Mouse (Mus musculus) cerebellum, postnatal 36 days (tissue): Measurements from ENCODE around the gene Mtmr10.

ENCODE experiments used
- DNase-seq, 2 experiments: peaks; one replicate each; pipeline ENCODE4 v3.0.0; 2021 to 2022; ENCODE audit warnings: mixed read lengths in 2 of 2

The Mtmr10 gene

DNA sequence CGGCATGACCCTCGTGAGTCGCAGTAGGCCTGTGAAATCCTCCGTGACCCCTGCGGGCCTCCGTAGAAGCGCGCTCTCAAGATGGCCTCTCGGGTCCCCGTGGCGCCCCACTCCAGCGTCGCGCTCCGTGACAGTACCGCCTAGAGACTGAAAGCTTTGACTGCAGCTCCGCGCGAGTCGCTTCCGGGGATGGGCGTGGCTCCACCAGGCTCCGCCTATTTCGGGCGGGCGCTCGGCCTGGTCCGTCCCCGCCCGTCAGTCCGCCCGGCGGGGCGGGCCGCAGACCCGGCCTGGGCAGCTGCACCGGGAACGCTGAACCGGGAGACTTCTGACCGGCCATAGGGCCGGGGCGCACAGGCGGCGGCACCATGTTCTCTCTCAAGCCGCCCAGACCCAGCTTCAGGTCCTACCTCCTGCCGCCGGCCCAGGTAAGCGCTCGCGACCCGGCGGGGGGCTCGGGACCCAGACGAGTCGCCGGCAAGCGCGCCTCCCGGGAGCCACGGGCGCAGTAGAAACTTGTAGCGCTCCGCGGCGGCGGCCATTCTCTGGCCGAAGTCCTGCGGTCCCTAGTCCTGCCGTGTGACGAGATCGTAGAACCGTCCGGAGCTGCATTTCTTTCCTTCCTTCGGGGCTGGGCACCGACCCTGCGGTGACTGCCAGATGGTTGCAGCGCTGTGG lies at the start of gene Mtmr10:
Mtmr10 (plus strand) TSS at position 240 of the 678 bp plus-strand sequence.
- peak; percentile 98 to 99 for DNase-seq

DNA sequence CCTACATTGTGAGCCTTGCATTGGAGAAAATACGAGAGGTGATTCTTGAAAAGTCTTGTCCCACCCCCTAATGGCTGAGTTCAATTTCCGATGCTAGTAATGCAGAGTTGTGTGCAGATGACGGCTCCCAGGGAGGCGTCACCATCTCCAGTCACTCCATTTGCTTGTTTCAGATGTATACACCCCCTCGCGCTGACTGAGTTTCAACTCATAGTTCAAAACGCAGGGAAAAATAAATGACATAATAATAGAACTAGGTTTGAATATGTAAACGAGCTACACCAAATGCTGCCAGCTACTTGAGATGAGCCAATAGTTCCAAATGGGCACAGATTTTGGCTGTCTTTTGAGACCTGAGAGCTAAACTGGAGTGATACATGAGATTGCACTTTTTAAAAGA lies 49.7 kb upstream of the Mtmr10 start:
- DNase-seq = no peak

DNA sequence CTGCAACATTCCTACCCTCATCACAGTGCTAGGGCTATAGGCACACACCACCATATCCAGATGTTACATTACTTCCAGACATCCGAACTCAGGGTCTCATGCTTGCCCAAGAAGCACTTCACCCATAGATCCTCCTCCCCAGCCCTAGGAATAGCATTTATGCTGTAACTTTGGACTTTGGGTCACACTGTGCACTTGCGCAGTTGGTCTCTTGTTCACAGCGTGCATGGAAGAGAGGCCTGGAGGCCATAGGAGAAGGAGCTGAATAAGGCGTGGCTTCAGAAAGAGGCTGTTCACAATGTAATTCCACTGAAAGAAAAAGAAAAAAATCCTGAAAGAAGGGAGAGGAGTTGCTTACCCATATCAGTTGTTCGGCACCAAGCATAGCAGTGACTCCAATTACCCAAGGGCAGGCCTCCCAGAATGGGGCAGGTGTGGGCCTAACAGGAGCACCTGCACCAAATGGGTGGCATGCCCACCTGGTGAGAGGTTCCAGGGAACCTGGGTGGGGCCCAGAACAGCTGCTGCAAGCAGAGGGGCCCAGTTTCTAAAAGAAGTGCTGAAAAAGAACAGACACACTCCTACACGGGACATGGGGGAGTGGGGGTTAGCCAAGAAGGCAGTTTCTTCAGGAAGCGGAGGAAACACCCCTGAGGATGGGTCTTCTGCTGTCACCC lies 48.9 kb upstream of the Mtmr10 start:
- DNase-seq = no peak

DNA sequence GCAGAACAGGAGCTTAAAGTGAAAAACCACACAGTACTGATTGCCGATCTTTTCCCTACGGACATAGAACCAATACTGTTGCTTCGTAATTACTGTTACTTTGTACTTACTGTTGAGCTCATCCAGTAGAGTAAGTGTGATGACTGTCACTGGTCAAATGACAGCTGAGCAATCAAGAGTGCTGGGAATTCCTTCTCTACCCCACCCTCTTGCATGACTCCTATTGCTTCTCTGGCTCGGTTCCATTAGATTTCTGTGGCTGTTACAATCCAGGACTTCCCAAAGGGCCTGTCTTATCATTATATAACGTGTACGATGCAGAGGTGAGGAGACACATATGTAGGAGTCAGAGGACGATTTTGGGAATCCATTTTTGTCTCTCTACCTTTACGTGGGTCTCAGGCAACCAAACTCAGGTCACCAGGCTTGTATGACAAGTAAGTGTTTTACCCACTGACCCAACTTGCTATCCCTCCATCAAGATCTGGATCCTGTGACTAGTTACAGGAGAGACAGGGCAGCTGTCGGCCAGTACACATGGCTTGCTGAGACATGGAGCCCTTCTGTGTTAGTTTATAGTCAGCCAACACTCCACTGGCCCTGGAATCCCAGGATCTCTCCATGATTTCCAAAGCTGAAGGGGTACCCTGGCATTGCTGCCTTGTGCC lies 48.2 kb upstream of the Mtmr10 start:
- no peak for DNase-seq

DNA sequence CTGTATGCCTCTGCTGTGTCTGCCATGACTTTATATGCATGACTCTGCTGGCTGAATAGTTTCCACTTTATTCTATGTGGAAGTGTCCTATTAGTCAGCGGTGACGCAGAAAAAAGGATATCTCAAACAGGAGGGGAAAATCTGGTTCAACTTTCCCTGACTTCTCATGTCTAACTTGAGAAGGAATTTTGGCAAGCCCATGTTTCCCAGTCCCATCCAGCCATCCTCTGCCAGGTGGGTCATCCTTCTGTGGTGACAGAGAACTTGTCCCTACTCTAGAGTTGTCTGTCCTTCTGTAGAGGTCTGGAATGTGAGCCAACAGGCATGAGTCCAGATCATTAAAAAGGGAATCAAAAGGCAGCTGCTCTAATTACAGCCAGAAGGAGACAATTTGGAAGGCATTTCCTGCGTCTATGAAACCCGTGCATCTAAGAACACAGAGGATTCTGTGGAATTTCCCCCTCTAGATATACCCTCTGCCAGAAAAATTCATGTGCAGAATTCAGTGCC lies 47.6 kb upstream of the Mtmr10 start:
- peak in 1 of 2 experiments; percentile 9 for DNase-seq

DNA sequence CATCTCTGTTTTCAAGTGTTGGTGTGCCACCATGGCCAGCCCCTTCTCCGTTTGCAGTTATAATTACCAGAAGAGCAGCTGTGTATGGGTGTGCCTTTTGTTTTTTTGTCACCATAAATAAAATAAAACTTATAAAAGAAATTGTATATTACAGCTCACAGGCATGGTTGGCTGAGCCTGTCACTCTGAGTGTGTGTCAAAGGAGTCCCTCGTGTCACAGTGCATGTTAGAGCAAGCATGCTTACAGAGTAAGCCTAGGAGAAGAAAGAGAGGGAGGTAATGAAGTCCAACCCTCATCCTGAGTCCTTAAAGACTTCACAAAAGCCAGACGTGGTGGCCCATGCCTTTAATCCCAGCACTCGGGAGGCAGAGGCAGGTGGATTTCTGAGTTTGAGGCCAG lies 45.0 kb upstream of the Mtmr10 start:
- no peak for DNase-seq

DNA sequence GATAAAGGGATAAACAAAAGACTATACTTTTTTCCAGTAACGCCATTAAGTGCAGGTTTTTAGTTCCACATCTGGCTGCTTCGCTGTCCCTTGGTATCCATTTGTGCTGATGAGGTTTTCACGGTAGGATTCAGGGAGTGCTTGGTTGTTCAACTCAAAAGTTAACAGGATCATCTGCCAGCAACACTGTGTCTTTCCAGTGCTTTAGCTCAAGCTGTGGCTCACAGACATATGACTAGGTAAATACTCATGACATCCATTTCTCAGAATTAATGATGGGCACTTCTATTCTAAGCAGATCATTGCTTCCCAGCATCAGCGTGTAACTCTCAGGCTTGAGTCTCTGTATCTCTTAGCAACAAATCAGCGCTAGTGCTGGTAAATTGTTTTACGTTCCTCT lies 43.1 kb upstream of the Mtmr10 start:
- DNase-seq = no peak

DNA sequence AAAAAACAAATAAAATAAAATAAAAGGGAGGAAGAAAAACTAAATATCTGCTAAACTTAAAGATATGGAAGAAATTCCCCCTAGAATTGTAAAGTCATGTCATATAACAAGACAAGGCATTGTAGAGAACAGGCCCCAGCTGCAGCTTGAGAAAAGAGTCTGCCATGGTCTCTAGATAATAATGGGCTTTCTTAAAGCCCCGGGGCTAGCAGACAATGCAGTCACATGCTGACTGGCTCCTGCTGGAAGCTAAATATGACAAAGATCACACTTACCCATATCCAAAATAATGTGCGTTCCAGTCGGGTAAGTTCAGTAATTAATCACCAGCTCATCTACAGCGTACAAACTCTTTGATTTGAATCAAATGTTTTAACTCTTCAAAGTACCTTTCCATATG lies 40.7 kb upstream of the Mtmr10 start:
- DNase-seq = no peak

DNA sequence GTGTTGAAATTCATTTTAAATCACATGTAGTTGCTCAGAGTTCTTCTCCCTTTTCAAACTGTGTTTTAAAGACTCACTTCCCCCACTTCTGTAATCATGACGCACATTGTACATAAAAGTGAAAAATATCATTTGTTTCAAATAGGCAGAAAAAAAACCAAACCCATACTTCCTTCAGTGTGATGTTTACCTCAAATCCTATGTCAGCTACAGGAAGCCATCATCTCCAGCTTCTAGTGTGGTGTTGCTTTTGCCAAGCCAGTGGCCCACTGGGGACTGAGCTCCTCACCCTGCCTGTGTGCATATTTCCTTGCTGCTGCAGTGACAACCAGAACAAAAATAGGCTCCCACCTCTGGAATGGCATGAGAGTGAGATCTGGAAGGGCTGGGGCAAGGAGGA lies 39.1 kb upstream of the Mtmr10 start:
- no peak for DNase-seq

DNA sequence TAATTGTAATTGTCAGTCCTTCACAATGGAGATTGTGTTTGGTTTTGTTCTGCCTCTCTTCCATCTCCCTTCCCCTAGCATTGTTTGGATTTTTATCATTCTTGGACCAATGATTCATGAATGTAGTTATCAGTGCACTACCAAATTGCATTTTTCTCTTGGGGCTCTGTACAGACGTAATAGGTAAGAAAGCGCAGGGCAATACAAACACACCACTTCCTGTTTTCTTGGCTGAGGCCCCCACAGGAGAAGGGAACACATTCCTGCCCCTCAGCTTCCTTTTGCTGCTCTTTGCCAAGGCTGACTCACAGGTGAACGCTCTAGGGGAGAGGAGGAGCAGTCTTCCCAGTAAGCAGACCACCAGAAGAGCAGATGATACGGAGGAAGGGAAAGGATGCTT lies 37.7 kb upstream of the Mtmr10 start:
- no peak for DNase-seq

DNA sequence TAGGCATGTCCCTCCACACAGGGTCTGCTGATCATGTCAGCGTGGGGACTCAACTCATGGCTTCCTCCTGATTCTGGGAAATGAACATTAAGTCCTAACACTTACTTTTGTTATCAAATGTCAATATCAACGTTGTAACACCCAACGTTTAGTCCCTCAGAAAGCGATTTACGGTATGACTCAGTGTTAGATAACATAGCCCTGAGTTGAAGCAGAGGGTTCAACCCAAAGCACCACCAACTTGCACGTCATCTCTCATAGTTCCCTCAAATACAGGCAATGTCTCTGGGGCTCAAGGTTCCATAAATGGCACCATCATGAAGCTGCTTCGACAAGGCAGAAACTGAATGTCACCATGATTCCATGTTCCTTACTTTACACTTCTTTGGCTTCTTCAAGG lies 37.0 kb upstream of the Mtmr10 start:
- DNase-seq = no peak

DNA sequence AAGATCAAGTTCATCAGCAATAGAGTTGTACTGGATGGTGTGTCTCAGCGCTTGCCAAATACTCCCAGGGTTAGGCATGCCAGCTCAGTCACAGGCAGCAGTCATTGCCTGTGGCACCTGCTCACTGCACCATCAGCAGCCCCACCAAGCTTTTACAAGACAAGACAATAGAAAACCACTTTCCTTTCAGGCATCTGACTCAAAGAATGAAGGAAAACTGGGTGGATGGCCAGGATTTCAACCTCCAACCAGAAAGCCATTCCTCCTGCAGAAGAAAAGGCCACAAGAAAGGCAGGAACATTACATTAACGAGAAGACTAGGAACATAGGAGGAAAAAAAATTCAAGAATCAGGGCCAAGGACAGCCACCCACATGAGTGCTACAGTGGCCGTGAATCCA lies 33.7 kb upstream of the Mtmr10 start:
- no peak for DNase-seq

DNA sequence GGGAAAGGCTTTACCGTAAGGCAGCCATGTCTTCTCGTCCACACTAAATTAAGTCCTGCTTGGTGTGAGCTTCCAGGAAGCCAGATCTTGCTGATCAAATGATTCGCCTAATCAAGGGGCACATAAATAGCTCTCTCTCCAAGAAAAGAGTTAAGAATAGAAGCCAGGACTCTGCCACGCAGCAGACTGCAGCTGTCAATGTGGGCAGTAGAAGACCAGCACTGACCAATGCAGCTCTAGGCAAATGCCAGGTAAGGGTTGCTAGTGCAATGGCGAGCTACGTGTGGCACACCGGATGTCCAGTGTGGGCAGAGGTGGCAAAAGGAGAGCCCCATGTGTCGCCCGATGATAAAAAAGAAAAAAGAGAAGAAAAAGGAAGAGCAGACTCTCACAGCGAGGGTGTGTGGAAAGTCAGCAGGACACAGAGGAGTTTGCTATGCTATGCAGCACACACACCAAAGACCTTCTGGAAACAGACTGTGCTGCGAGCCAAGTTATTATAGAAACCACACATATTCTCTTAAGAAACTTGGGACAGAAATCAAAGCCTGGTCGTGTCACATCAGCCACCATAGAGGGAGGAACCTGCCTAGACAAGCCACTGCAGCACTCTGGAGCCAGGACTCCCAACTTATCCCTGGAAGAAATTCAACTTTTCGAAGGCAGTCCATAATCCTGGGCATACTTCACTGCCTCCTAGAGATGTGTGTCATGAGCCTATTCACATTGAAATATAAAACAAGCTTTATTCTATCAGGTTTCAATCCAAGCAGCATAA lies 21.8 kb upstream of the Mtmr10 start:
- DNase-seq = no peak

DNA sequence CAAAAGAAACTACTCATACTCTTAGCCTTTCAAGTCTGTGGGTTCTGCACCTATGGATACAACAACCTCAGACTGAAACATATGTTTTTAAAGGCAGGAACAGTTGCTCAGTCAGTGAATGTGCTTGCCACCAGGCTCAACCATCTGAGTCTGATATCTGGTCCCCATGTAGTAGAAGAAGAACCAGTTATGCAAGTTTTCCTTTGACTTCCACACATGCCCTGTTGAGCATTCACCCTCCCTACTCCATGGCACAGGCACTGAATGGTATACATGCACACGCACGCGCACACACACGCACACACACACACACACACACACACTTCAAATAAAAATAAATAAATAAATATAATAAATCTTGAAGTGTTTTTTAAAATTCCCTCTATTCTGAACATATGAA lies 20.9 kb upstream of the Mtmr10 start:
- DNase-seq = no peak

DNA sequence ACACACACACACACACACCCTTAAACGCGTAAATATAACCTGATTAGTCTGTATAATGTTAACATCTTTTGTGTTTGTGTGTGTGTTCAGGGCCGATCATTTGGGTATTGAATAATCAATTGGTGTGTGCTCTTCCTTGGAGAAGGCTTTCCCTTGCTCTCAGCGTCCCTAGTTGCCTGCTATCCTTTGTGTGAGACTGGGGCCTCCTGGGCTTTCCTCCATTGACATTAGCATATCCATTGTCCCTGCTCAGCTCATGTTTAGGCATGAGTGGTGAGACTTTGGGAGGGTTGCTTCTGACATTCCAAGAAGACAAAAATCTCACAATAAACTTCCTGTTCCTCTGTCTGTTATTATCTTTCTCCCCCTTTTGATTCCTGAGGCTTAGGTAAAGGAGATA lies 15.5 kb upstream of the Mtmr10 start:
- DNase-seq = no peak

DNA sequence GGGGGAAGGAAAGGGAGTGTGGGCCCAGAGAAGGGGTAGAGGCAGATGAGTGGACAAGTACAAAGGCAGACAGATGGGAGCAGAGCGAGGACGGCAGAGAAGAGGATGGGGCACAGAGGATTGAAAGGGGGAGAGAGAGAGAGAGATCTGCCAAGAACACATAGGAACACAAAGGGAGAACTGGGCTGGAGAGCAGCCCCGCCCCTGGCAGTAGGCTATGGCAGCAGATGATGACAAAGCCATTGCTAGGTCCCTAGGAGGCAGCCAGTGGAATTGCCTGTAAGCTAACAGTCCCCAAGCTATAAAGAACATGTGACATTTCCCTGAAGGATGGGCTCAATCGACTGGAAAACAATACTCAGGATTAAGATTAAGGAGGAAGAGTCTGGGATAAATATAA lies 11.9 kb upstream of the Mtmr10 start:
- DNase-seq = no peak

DNA sequence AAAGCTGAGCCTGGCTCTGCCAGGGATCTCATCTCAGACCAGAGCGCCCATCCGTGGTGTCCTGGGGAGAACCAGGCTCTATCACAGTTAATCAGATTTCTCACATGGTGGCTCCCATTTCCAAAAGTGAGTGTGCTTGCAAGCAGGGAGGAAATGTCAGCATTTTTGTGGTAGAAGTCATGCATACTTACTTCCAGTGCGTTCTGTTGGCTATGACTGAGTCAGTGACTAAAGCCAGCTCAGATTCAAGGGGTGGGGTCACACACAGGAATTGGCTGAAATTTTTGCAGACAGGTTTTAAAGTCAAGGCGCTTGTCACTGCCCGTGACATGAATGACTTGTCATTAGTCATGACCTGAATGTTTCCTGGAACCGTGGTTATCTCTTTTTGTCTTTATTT lies 10.5 kb upstream of the Mtmr10 start:
- no peak for DNase-seq

DNA sequence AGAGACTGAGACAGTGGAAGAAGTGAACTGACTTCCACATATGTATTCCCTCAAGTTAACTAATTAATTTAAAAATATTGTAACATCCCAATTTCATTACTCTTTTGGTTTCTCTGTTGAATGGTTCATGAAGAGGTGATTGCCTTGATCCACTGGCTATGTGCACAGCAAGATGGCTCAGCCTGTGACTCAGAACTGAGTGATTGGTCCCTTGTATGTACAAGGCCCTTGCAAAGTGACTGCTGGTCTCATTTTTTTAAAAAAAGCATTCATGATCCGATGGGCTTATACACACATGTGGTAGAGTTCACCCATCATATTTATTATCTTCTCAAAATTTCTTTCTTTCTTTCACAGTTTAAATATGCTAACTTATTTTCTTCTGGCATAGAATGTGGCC lies 8.9 kb upstream of the Mtmr10 start:
- DNase-seq = no peak

DNA sequence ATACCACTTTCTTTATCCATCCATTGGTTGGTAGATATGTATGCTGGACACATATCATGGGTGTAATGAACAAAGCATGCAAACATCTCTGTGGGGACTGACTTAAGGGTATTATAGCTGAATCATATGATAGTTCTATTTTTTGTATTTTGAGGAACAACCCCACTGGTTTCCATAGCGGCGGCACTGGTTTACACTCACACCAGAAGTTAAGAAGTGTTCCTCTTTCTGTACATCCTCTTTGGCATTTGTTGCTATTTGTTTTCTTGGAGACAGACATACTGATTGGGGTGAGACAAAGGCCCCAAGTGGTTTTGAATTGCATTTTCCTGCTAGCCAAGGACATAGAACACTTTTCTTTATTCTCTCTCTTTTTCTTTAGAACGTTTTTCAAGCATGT lies 7.9 kb upstream of the Mtmr10 start:
- DNase-seq = no peak

DNA sequence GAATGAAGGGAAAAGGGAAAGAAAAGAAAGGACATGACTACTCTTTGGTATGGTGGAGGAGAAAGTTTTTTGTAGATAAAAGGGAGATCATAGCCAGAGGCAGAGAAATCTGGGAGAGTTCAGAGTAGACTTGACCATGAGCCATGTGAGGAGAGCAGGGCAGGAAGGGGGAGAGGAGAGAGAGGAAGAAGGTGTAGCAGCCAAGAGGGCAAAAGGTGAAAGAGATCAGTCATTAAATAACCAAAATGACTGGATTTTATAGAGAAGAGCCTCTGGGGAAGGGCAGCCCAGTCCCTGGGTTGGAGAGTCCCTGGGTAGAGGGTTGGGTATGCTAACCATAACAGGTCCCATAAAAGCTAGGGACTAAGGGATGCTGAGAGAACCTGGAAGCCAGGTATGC lies 887 bp upstream of the Mtmr10 start:
- no peak for DNase-seq

DNA sequence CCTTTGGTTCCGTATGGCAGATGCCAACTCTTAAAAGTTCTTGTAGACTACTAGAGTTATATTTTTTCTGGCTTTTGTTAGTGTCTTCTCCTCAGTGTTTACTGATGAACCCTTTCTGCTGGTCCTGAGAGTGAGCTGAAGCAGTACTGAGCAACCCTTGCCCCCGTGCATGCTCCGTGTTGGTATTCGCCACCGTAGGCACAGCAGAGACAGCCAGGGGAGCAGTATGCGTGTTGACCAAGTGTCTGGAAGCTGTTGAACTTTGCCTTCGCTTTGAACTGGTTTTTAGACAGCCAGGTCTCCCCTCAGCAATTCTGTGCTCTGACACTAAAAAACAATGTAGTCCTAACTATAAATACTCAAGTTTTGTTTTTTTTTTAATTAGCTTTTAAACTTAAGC lies 2.0 kb downstream of the Mtmr10 start:
- DNase-seq = no peak

DNA sequence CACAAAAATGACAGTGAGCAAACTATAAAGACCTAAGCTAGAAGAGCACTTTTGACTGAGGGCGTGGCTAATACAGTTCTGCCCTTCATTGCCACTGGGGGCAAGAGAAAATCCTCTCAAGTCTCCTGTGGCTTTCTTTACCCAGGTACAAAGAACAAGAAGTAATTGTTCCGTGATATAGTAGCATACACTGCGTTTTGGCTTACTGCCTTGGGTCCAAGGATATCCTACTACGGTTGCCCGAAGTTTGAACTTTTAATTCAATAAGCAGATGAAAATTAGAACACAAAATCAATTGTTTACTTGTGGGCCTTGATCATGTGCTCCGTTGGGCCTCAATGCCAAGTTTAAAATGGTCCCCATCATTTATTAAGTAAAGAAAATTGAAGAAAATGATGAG lies 3.0 kb downstream of the Mtmr10 start:
- DNase-seq = no peak

DNA sequence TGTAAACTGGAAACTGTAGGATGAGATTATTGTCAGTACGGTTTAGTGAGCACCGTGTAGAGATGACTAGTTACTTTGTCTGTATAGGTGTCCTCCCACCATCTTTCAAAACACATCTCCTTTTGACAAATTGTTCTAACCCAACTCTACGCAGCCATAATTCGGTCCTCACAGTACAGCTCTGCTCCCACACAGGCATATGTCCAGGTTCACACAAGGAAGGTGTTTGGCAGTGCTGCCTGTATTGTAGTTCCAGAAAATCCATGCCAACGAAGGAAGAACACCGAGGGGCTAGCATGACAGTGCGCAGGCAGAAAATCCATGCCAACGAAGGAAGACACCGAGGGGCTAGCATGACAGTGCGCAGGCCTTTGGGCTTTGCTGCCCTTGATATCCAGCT lies 4.3 kb downstream of the Mtmr10 start:
- DNase-seq = no peak
